Mouse (Mus musculus) fat pad, adult 2 months (tissue): ENCODE results near the gene Fbxw5.
"Not testable (repeated sequence)": the region's sequence is repeated elsewhere in the genome, so short reads cannot be mapped to it uniquely, and the experiment has no call there.

Experiments
- DNase-seq: peaks from one replicate; pipeline ENCODE4 v3.0.0-alpha.2; 2011; ENCODE audit warnings: low read depth, low spot score; ENCODE audit errors: extremely low read depth

Gene Fbxw5

GRCm38 (mm10) chr2:25506964-25507363 lies 6.4 kb downstream of the Fbxw5 start:
- no peak for DNase-seq

DNA sequence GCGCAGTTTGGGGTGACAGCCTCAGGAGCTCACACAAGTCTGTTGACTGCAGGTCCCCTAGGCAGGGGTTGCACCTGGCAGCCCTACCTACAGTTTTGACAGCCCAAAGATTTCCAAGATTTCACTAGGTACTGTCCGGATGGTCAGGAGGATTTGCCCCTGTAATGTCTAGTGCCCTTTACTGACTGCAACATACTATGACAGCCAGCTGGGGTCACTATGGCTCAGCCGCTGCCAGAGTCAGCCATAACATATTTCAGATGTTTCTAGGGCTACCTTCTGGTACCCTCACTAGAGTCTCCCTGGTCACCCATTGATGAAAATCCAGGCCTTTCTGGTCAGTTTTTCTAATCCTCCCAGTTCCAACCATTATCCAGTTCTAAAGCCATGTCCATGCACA lies 9.4 kb downstream of the Fbxw5 start:
- no peak for DNase-seq

- no peak for DNase-seq
Measured at GRCm38 (mm10) chr2:25526510-25527302, 26.2 kb downstream of the Fbxw5 start.

DNA sequence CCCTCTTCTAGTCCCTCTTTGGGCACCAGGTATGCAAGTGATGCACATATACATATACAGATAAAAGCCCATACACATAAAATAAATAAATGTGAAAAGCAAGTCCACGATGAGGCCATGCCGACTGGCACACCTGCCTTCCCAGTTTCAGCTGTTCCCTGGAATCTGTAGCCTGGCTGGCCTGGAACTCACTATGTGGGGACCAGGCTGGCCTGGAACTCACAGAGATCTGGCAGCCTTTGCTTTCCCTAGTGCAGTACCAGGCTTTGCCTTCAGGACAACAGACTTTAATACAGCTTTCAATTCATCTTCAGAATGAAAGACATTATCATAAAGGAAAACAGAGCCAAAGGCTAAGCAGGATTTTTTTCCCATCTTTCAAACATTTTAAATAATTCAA lies 33.2 kb downstream of the Fbxw5 start:
- DNase-seq = no peak

DNA sequence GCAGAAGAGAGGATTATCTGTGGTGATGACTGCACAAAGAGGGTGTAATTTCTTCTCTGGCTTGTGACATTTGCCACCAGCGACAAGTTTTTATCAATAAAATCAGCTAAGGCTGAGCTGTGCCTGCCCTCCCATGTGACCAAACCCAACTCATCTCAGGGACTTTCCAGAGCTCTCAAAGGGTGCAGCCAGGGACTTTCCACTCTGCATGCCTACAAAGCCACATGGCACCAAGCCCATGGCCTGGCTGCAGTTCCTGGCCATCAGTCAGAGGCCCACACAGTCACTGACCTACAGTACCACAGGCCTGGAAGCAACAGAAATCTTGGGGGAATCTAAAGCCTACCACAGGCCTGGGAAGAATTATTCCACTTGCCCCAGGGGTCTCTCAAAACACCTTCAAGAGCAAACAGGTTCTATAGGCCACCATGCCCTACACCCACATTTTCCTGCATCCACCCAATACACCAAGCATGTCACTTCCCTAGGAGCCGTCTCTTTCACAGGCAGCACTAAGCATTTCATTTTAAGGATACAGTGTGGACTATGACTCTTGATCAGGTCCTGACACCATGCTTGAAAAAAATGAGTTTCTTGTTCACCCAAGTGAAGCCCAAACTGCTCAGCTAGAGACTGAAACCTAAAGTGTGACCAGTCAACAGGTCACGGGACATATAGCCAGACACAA lies 33.8 kb downstream of the Fbxw5 start:
- peak; percentile 31 for DNase-seq

DNA sequence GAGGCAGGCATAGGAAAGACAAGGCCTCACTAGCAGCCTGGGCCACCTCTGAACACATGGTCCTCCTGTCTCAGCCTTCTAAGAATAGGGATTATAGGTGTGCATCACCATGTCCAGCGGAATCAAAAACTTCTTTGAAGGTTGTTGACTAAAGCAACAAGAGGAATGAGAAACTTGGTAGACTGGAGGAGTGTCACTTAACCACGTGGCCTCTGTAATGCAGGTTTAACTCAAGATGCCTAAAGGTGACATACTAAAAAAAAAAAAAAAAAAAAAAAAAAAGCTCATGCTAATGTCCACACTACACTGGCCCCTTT lies 34.3 kb downstream of the Fbxw5 start:
- DNase-seq = no peak

GRCm38 (mm10) chr2:25536531-25536930 lies 36.0 kb downstream of the Fbxw5 start:
- DNase-seq = no peak

- no peak for DNase-seq
Measured at GRCm38 (mm10) chr2:25540541-25540948, 40.0 kb downstream of the Fbxw5 start.

GRCm38 (mm10) chr2:25541644-25542367 lies 41.3 kb downstream of the Fbxw5 start:
- DNase-seq = no peak

DNA sequence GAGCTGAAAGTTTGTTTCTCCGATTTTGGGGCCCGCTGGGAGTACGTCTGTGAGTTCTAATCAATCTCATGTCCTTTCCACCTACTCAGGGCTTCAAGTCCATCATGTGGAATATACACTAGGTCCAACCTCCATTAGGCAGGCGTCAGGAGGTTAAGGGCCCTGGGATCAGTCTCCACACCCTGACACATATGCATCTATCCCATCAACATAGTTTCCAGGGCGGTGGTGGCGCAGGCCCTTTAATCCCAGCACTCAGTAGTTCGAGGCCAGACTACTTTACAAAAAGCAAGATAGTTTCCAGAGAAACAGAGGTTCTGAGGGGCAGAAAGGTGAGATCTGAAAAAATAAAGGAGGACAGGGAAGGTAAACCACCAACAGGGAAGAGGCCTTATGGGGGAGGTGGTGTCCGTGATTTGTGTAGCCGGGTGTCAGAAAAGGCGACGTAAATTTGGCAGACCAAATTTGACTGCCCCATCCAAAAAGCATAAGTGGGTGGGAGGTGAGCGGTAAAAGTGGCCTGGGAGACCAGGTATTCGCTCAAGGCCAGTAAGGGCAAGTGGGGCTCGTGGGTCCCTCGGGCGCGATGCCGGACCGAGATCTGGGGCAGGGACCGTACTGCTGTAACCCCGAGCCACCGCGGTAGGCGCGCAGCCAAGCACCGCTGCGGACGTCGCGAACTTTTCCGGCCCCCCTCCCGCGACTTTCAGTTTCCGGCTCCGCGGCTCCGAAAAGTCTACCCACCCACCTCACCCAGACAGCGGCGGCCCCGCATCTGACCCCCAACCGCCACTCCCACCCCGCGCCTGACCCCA lies 45.7 kb downstream of the Fbxw5 start:
- DNase-seq = no peak

GRCm38 (mm10) chr2:25546811-25547491 lies 46.4 kb downstream of the Fbxw5 start, which contains the start of gene Traf2:
Traf2 (minus strand) TSS chr2:25546940.
- DNase-seq = peak; percentile 92

DNA sequence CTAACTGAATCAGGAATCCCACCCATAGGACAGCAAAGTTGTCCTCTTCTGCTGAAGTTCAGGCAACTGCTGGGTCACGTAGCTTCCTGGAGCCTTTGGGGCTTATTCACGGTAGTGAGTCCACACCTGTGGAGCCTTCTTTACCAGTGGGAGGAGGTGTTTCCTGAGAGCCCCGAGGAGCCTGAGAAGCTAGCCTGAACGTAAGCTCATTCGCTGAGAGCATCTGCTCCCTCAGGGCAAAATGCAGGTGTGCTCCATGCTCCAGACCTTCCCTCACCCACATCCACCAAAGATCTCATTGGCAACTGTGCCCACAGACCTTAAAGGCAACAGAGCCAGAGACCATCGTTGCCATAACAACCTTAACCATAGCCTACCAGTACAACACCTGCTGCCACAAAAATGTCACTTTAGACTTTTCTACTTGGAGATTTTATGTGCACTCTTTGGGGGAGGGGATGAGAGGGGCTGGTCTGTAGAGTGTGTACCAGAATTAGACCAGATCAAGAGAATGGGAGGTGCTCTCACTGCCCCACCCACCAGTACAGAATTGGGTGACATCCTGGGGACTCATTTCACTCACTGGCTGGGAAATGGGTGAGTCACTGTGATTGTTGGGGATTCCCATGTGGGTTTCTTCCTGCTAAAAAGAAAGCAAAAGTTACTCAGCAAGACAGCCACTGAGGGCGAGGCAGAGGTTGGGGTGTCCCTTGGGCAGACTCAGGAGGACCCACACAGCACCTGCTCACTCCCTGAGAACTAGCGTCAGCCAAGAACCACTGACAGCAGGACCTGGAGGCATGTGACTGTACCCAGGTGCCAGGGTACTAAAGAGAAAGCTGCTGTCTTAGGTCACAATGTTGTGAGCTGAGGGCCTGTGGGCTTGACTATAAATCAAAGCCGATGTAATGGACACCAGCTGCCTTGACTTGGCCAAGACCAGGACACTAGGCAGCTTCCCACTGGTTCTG lies 48.8 kb downstream of the Fbxw5 start:
- no peak for DNase-seq

DNA sequence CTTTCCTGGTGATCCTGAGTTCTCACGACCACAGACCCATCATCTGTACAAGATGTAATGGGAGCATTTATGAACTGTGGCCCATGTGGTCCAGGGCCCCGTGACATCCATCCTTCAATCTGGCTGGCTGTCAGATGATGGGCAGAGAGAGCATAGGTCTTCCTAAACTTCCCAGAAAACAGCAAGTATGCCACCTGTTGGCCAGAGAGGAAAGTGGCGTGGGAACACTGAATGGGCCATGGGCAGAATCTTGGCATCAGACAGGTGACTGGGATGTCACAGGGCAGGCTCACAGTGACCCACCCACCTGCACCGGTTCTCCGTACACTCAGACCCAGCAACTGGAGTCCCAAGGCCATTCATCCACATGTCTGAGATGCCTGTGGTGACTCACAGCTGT lies 50.6 kb downstream of the Fbxw5 start:
- no peak for DNase-seq

- not testable (repeated sequence) for DNase-seq
Measured at GRCm38 (mm10) chr2:25553171-25553786, 52.7 kb downstream of the Fbxw5 start.
